Mouse (Mus musculus): ENCODE results near the gene Zfp874a. TPM values are rescaled to one million over a fixed set of nuclear protein-coding genes. Genes with fewer than 3 reads are reported as not detected.
"Not testable (repeated sequence)": the region's sequence is repeated elsewhere in the genome, so short reads cannot be mapped to it uniquely, and the experiment has no call there.

Zfp874a gene
- polyA plus RNA-seq, 1 experiment from 2014 or later, result 4.5 TPM

DNA sequence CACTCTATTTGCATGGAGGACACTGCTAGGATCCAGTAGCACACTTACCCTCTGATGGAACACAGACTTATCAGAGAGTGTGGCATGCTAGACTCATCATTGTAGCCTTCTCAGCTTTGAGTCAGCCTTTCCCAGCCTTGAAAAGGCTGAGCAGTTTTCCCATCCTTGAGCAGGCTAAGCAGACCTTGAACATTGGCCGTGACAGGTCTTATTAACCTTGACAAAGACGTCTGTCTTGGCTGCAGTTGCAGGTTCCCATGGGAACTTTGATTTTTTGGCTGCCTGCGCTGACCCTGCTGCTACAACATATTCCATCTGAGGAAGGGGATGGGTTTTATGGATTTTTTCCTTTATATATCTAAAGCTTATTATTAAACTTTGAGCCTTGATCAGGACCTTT, 23.3 kb downstream of the Zfp874a start:
- Histone ChIP-seq H3K27ac (ENCODE audit: low read depth) (no peak overlapping the region), H3K4me2 (ENCODE audit: low read depth, low read length) (no peak overlapping the region), H3K36me3 (replicated peaks; ENCODE audit: insufficient read depth, low read length) (no peaks in the 10 kb centered on the region), H3K9me3 (ENCODE audit: low read length) (no peaks in the 10 kb centered on the region), H3K4me1 (ENCODE audit: insufficient read depth) (no peaks in the 10 kb centered on the region), H3K9ac (replicated peaks) (no peak overlapping the region), H3K4me3 (ENCODE audit: low read depth, low read length) (no peak overlapping the region), H3K27me3 (ENCODE audit: insufficient read depth, low read length) (no peaks in the 10 kb centered on the region)
- DNase-seq (no peak), ATAC-seq (no peak)
- 66% methylated on average over 3 of the region's 3 CpGs for WGBS (ENCODE audit: insufficient replicate concordance)
- TF ChIP-seq CTCF (IDR thresholded peaks at IDR 0.05; ENCODE audit: low read depth) (no peak), EP300 (IDR thresholded peaks at IDR 0.05; ENCODE audit: low read depth) (no peak)

DNA sequence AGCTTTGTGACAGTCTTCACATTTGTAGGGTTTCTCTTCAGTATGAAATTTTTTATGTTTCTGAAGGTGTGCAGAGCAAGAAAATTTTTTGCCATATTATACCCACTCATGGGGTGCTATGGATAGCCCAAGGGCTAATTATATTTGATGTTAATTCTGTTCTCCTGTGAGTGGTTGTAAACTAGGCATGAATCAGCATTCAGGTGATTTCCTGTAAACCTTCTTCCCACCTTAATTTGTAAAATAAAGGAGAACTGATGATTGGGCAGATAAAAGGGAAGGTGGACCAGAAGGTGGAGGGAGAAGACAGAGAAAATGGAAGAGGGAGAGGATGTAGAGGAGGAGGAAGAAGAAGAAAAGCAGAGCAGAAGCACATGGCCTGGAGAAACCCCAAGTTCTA, 25.7 kb downstream of the Zfp874a start:
- not testable (repeated sequence) for H3K4me1 ChIP-seq (ENCODE audit: insufficient read depth); ATAC-seq; H3K4me2 ChIP-seq (ENCODE audit: low read depth, low read length); H3K4me3 ChIP-seq (ENCODE audit: low read depth, low read length); H3K27me3 ChIP-seq (ENCODE audit: insufficient read depth, low read length); DNase-seq; H3K36me3 ChIP-seq (replicated peaks; ENCODE audit: insufficient read depth, low read length); H3K9ac ChIP-seq (replicated peaks); H3K27ac ChIP-seq (ENCODE audit: low read depth); H3K9me3 ChIP-seq (ENCODE audit: low read length)

DNA sequence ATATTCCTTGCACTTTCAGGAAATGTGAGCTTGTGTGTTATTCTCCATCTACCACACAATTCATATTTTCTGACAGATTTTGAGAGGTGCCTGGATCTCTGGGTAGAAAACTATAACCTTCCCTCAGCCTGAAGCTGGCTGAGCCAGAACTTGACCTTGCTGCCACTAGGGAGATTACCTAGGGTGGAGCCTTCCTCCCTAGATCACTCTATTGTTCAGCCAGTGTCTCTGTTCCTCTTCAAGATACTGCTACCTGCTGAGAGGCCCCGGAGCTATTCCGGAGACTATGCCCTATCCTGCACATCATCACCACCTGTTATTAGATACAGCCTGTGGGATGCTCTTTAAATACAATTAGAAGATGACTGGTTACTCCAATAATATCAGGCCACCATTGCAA, 28.9 kb downstream of the Zfp874a start:
- not testable (repeated sequence) for H3K27me3 ChIP-seq (ENCODE audit: insufficient read depth, low read length); H3K4me2 ChIP-seq (ENCODE audit: low read depth, low read length); H3K9ac ChIP-seq (replicated peaks); H3K4me3 ChIP-seq (ENCODE audit: low read depth, low read length); H3K27ac ChIP-seq (ENCODE audit: low read depth); H3K36me3 ChIP-seq (replicated peaks; ENCODE audit: insufficient read depth, low read length); DNase-seq; H3K4me1 ChIP-seq (ENCODE audit: insufficient read depth); H3K9me3 ChIP-seq (ENCODE audit: low read length); ATAC-seq
- WGBS (ENCODE audit: insufficient replicate concordance), result 81% methylated on average over 2 of the region's 2 CpGs

DNA sequence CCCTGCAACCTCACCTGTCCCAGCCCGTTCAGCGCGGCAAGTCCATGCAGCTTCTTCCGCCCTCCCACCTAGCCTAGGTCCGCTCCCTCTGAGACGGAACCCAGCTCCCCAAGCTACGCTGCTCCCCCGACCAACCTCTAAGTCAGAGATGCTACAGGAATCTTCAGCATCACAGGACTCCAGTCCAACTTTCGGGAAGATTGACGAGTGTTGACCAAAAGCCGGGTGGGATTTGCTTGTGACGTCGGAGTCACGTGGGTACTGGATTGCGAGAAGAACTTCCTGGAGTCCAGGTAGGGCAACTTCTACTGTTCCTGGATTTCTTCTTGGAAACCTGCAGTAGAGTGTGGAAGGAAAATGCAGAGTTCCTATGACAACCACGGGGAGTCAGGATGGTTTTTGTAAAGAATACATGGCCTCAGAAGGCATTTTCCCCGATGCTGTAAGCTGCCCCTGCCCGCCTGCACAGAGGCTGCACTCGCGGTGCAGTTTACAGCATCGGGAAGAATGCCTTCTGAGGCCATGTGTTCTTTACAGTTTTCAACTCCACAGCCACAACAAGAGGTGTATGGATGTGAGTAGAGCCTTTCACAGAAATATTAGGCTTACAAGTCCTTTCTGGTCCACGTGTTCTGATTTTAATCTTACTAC, 30.1 kb downstream of the Zfp874a start, which contains the start of gene Zfp459:
Gene Zfp459 (minus strand): TSS at position 212 of the 651 bp plus-strand sequence.
- Histone ChIP-seq H3K4me3 (ENCODE audit: low read depth, low read length) (peak within 1 kb of the TSS; percentile 65), H3K9ac (replicated peaks) (peak within 1 kb of the TSS; percentile 43), H3K36me3 (replicated peaks; ENCODE audit: insufficient read depth, low read length) (no peaks in the 10 kb centered on the region), H3K27ac (ENCODE audit: low read depth) (no peak within 1 kb of the TSS), H3K4me1 (ENCODE audit: insufficient read depth) (no peaks in the 10 kb centered on the region), H3K4me2 (ENCODE audit: low read depth, low read length) (peak within 1 kb of the TSS; percentile 80), H3K27me3 (ENCODE audit: insufficient read depth, low read length) (no peaks in the 10 kb centered on the region), H3K9me3 (ENCODE audit: low read length) (no peaks in the 10 kb centered on the region)
- ATAC-seq (peak; percentile 66), DNase-seq (peak; percentile 46)
- no peak for TF ChIP-seq CTCF (IDR thresholded peaks at IDR 0.05; ENCODE audit: low read depth)
- TF ChIP-seq EP300 (IDR thresholded peaks at IDR 0.05; ENCODE audit: low read depth), result no peak
- 2% methylated on average over 22 of the region's 22 CpGs for WGBS (ENCODE audit: insufficient replicate concordance)

DNA sequence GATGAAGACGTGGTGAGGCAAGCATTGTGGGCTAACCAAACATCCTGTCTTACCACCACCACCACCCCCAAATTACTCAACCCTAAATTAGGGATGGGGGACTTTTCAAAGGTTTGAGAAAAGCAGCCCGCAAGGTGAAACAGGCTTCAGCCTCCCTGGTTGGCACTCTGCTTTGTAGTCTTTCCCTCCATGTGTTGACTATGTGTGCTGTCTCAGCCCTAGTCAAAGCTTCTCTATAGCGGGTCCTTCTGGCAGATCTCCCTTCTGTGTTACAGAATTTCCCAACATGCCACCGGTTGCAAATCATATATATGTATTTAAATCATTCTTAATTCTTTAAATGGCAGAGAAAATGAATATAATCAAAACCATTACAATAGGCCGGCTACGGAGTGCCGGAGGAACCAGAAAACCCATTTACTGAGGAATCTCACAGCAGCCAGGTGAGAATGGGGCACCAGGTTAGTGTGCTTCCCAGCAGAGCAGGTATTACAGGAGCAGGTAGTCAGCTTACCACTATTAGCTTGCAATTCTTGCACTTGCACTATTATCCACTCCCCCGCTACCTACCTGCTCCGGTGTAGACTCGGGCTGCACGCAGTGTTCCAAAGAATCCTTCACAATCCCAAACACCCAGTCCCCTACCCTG, 30.7 kb downstream of the Zfp874a start:
- Histone ChIP-seq H3K4me1 (ENCODE audit: insufficient read depth) (no peaks in the 10 kb centered on the region), H3K36me3 (replicated peaks; ENCODE audit: insufficient read depth, low read length) (no peaks in the 10 kb centered on the region), H3K9ac (replicated peaks) (peak overlapping the region; percentile 43), H3K9me3 (ENCODE audit: low read length) (no peaks in the 10 kb centered on the region), H3K27me3 (ENCODE audit: insufficient read depth, low read length) (no peaks in the 10 kb centered on the region), H3K4me2 (ENCODE audit: low read depth, low read length) (peak overlapping the region; percentile 80), H3K27ac (ENCODE audit: low read depth) (no peak overlapping the region), H3K4me3 (ENCODE audit: low read depth, low read length) (peak overlapping the region; percentile 65)
- WGBS (ENCODE audit: insufficient replicate concordance), result 34% methylated on average over 11 of the region's 11 CpGs
- ATAC-seq (peak; percentile 4; the same call in 1 of the 2 replicates), DNase-seq (no peak)
- TF ChIP-seq EP300 (IDR thresholded peaks at IDR 0.05; ENCODE audit: low read depth) (no peak), CTCF (IDR thresholded peaks at IDR 0.05; ENCODE audit: low read depth) (no peak)

DNA sequence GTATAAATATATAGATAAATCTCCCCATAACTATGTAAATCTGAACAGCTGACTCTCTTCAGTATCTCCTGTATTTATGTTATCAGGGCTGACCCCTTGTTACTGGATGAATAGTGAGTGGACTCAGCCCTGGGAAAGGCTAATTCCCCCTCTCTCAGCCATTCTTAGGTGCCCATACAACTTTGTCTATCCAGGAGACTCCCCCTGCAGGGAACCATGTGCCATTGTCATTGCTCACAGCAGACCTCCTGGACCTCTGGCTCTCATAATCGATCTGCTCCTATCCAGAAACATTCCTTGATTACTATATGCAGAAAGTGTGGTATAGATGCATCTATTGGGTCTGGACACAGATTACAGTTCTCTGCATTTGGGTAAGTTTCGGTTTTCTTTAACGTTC, 34.6 kb downstream of the Zfp874a start:
- H3K4me3 ChIP-seq (ENCODE audit: low read depth, low read length), result no peak overlapping the region
- 74% methylated on average over 3 of the region's 3 CpGs for WGBS (ENCODE audit: insufficient replicate concordance)
- DNase-seq, result no peak
- H3K9me3 ChIP-seq (ENCODE audit: low read length), result no peaks in the 10 kb centered on the region
- H3K4me1 ChIP-seq (ENCODE audit: insufficient read depth), result no peaks in the 10 kb centered on the region
- no peak overlapping the region for H3K4me2 ChIP-seq (ENCODE audit: low read depth, low read length)
- H3K36me3 ChIP-seq (replicated peaks; ENCODE audit: insufficient read depth, low read length), result no peaks in the 10 kb centered on the region
- TF ChIP-seq CTCF (IDR thresholded peaks at IDR 0.05; ENCODE audit: low read depth) (no peak), EP300 (IDR thresholded peaks at IDR 0.05; ENCODE audit: low read depth) (no peak)
- no peak overlapping the region for H3K9ac ChIP-seq (replicated peaks)
- ATAC-seq, result no peak
- no peak overlapping the region for H3K27ac ChIP-seq (ENCODE audit: low read depth)
- H3K27me3 ChIP-seq (ENCODE audit: insufficient read depth, low read length), result no peaks in the 10 kb centered on the region

All from liver, postnatal 0 days (tissue).